Mouse (Mus musculus): ENCODE measurements around the gene Commd3. TPM values are rescaled to one million over a fixed set of nuclear protein-coding genes. Genes with fewer than 3 reads are reported as not detected.

Gene Commd3
- total RNA-seq (2014; rRNA removed) (113 and 127 TPM in 2 replicates), polyA plus RNA-seq (2012; rRNA removed) (80.1 and 86.5 TPM in 2 replicates)

- under 1% methylated on average over 90 of the region's 91 CpGs for WGBS
Observed at GRCm38 (mm10) chr2:18672133-18672765, at the start of gene Commd3. TSS of gene Commd3 (plus strand) at chr2:18672384.

DNA sequence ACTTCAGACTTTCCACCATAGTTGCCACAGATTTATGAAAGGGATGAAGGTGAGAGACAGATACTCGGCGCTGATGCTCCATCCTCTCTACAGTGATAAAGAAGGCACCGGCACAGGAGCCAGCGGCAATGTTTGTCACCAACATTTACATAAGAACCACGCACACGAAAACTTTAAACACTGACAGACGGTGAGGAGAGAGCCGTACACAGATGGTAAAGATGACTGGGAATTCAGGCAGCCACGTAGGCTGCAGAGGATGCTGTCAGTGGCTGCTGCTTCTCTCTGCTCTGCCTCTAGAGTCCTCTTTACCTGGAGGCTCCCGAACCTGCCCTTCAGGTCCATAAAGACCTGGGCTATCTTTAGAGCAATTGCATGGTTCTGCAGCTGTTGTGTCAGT is 49.0 kb upstream of the Commd3 start:
- TF ChIP-seq POLR2A (IDR thresholded peaks at IDR 0.05; ENCODE audit: extremely low read depth, insufficient read depth, low read length) = no peak
- TF ChIP-seq CTCF (IDR thresholded peaks at IDR 0.05; ENCODE audit: low read depth, low read length) = no peak
- no peaks in the 10 kb centered on the region for H3K36me3 ChIP-seq (ENCODE audit: control insufficient read depth, insufficient read depth, low read length)
- no peaks in the 10 kb centered on the region for H3K4me1 ChIP-seq (ENCODE audit: control insufficient read depth, insufficient read depth, low read length)
- H3K4me3 ChIP-seq (ENCODE audit: insufficient read depth, low read depth, low read length) = no peak overlapping the region
- H3K9ac ChIP-seq (ENCODE audit: low read depth, low read length) = no peak overlapping the region
- no peaks in the 10 kb centered on the region for H3K79me2 ChIP-seq (ENCODE audit: control insufficient read depth, insufficient read depth, low read length)
- 37% methylated on average over 10 of the region's 10 CpGs for WGBS
- DNase-seq (ENCODE audit: extremely low read depth, low read depth, low spot score) = no peak
- H3K27me3 ChIP-seq (ENCODE audit: control insufficient read depth, insufficient read depth, low read length) = no peaks in the 10 kb centered on the region
- no peak overlapping the region for H3K27ac ChIP-seq (replicated peaks; ENCODE audit: insufficient read depth, low read depth, low read length)

More at GRCm38 (mm10) chr2:18672133-18672765, at the start of gene Commd3:
- peak within 1 kb of the TSS; percentile 96 for H3K27ac ChIP-seq (replicated peaks; ENCODE audit: insufficient read depth, low read depth, low read length)
- peak; percentile 74 for DNase-seq (ENCODE audit: extremely low read depth, low read depth, low spot score)
- no peaks in the 10 kb centered on the region for H3K79me2 ChIP-seq (ENCODE audit: control insufficient read depth, insufficient read depth, low read length)
- no peaks in the 10 kb centered on the region; the same call in 1 of the 2 replicates for H3K27me3 ChIP-seq (ENCODE audit: control insufficient read depth, insufficient read depth, low read length)
- no peaks in the 10 kb centered on the region for H3K36me3 ChIP-seq (ENCODE audit: control insufficient read depth, insufficient read depth, low read length)
- peak within 1 kb of the TSS; percentile 96 for H3K9ac ChIP-seq (ENCODE audit: low read depth, low read length)
- TF ChIP-seq CTCF (IDR thresholded peaks at IDR 0.05; ENCODE audit: low read depth, low read length) (no peak), POLR2A (IDR thresholded peaks at IDR 0.05; ENCODE audit: extremely low read depth, insufficient read depth, low read length) (peak; percentile 72; the same call in 1 of the 2 replicates)
- H3K4me1 ChIP-seq (ENCODE audit: control insufficient read depth, insufficient read depth, low read length) = peaks cover 7% of the 10 kb centered on the region; the same call in 1 of the 2 replicates
- H3K4me3 ChIP-seq (ENCODE audit: insufficient read depth, low read depth, low read length) = peak within 1 kb of the TSS; percentile 89

DNA sequence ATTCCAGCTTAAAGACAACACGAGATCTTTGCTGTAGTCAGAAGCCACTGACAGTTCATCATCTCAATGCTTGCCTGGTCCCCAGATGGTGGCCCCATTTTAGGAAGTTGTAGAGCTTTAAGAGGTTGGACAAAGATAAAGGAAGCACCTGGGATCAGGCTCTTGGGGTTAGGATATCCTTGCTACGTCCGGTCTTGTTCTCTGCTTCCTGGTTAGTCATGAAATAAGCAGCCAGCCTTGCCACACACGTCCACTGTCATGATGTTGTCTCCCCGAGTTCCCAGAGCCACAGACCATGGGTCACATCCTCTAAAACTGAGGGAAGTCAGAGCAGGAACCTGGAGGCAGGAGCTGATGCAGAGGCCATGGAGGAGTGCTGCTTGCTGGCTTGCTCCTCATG is 41.6 kb upstream of the Commd3 start:
- Histone ChIP-seq H3K79me2 (ENCODE audit: control insufficient read depth, insufficient read depth, low read length) (no peaks in the 10 kb centered on the region), H3K27ac (replicated peaks; ENCODE audit: insufficient read depth, low read depth, low read length) (no peak overlapping the region), H3K4me1 (ENCODE audit: control insufficient read depth, insufficient read depth, low read length) (no peaks in the 10 kb centered on the region), H3K27me3 (ENCODE audit: control insufficient read depth, insufficient read depth, low read length) (no peaks in the 10 kb centered on the region), H3K36me3 (ENCODE audit: control insufficient read depth, insufficient read depth, low read length) (no peaks in the 10 kb centered on the region), H3K4me3 (ENCODE audit: insufficient read depth, low read depth, low read length) (no peak overlapping the region), H3K9ac (ENCODE audit: low read depth, low read length) (no peak overlapping the region)
- TF ChIP-seq POLR2A (IDR thresholded peaks at IDR 0.05; ENCODE audit: extremely low read depth, insufficient read depth, low read length) (no peak), CTCF (IDR thresholded peaks at IDR 0.05; ENCODE audit: low read depth, low read length) (no peak)
- WGBS = 63% methylated on average over 5 of the region's 5 CpGs
- no peak for DNase-seq (ENCODE audit: extremely low read depth, low read depth, low spot score)

GRCm38 (mm10) chr2:18635052-18635451 is 37.1 kb upstream of the Commd3 start:
- TF ChIP-seq CTCF (IDR thresholded peaks at IDR 0.05; ENCODE audit: low read depth, low read length) = no peak
- TF ChIP-seq POLR2A (IDR thresholded peaks at IDR 0.05; ENCODE audit: extremely low read depth, insufficient read depth, low read length) = no peak
- H3K27me3 ChIP-seq (ENCODE audit: control insufficient read depth, insufficient read depth, low read length) = no peaks in the 10 kb centered on the region
- H3K27ac ChIP-seq (replicated peaks; ENCODE audit: insufficient read depth, low read depth, low read length) = no peak overlapping the region
- H3K36me3 ChIP-seq (ENCODE audit: control insufficient read depth, insufficient read depth, low read length) = no peaks in the 10 kb centered on the region
- no peak overlapping the region for H3K9ac ChIP-seq (ENCODE audit: low read depth, low read length)
- no peaks in the 10 kb centered on the region for H3K4me1 ChIP-seq (ENCODE audit: control insufficient read depth, insufficient read depth, low read length)
- no peak overlapping the region for H3K4me3 ChIP-seq (ENCODE audit: insufficient read depth, low read depth, low read length)
- H3K79me2 ChIP-seq (ENCODE audit: control insufficient read depth, insufficient read depth, low read length) = no peaks in the 10 kb centered on the region
- peak; percentile 42 for DNase-seq (ENCODE audit: extremely low read depth, low read depth, low spot score)
- 54% methylated on average over 8 of the region's 8 CpGs for WGBS

GRCm38 (mm10) chr2:18648563-18648962 is 23.6 kb upstream of the Commd3 start:
- TF ChIP-seq CTCF (IDR thresholded peaks at IDR 0.05; ENCODE audit: low read depth, low read length) (no peak), POLR2A (IDR thresholded peaks at IDR 0.05; ENCODE audit: extremely low read depth, insufficient read depth, low read length) (no peak)
- H3K36me3 ChIP-seq (ENCODE audit: control insufficient read depth, insufficient read depth, low read length) = no peaks in the 10 kb centered on the region
- H3K4me3 ChIP-seq (ENCODE audit: insufficient read depth, low read depth, low read length) = no peak overlapping the region
- 80% methylated on average over 3 of the region's 4 CpGs for WGBS
- no peaks in the 10 kb centered on the region for H3K79me2 ChIP-seq (ENCODE audit: control insufficient read depth, insufficient read depth, low read length)
- no peak for DNase-seq (ENCODE audit: extremely low read depth, low read depth, low spot score)
- H3K4me1 ChIP-seq (ENCODE audit: control insufficient read depth, insufficient read depth, low read length) = no peaks in the 10 kb centered on the region
- no peaks in the 10 kb centered on the region for H3K27me3 ChIP-seq (ENCODE audit: control insufficient read depth, insufficient read depth, low read length)
- H3K9ac ChIP-seq (ENCODE audit: low read depth, low read length) = no peak overlapping the region
- H3K27ac ChIP-seq (replicated peaks; ENCODE audit: insufficient read depth, low read depth, low read length) = no peak overlapping the region

- H3K36me3 ChIP-seq (ENCODE audit: control insufficient read depth, insufficient read depth, low read length) = no peaks in the 10 kb centered on the region
- TF ChIP-seq POLR2A (IDR thresholded peaks at IDR 0.05; ENCODE audit: extremely low read depth, insufficient read depth, low read length) (no peak), CTCF (IDR thresholded peaks at IDR 0.05; ENCODE audit: low read depth, low read length) (no peak)
- H3K4me1 ChIP-seq (ENCODE audit: control insufficient read depth, insufficient read depth, low read length) = no peaks in the 10 kb centered on the region
- H3K9ac ChIP-seq (ENCODE audit: low read depth, low read length) = no peak overlapping the region
- H3K27ac ChIP-seq (replicated peaks; ENCODE audit: insufficient read depth, low read depth, low read length) = no peak overlapping the region
- H3K4me3 ChIP-seq (ENCODE audit: insufficient read depth, low read depth, low read length) = no peak overlapping the region
- DNase-seq (ENCODE audit: extremely low read depth, low read depth, low spot score) = no peak
- WGBS = 63% methylated on average over 5 of the region's 5 CpGs
- no peaks in the 10 kb centered on the region for H3K27me3 ChIP-seq (ENCODE audit: control insufficient read depth, insufficient read depth, low read length)
- no peaks in the 10 kb centered on the region for H3K79me2 ChIP-seq (ENCODE audit: control insufficient read depth, insufficient read depth, low read length)
Observed at GRCm38 (mm10) chr2:18654821-18655220, 17.4 kb upstream of the Commd3 start.
